Mouse (Mus musculus) lung, postnatal 4 days (tissue): ENCODE data around the gene Sdc1.

ENCODE experiments used
- DNase-seq, 2 experiments: peaks; one replicate each; pipeline ENCODE4 v3.0.0; 2021

Gene Sdc1

GRCm38 (mm10) chr12:8827014-8827715, 56.0 kb downstream of the Sdc1 start:
- DNase-seq: no peak

GRCm38 (mm10) chr12:8829032-8829660, 58.0 kb downstream of the Sdc1 start:
- DNase-seq: no peak

- no peak for DNase-seq
These were observed 58.5 kb downstream of the Sdc1 start for GRCm38 (mm10) chr12:8829661-8830040.

- DNase-seq: no peak
These were observed 60.0 kb downstream of the Sdc1 start for GRCm38 (mm10) chr12:8830967-8831635.

- DNase-seq: no peak
These were observed 60.6 kb downstream of the Sdc1 start for GRCm38 (mm10) chr12:8831710-8832109.

GRCm38 (mm10) chr12:8840782-8841325, 69.7 kb downstream of the Sdc1 start:
- no peak for DNase-seq

GRCm38 (mm10) chr12:8842725-8843124, 71.6 kb downstream of the Sdc1 start:
- DNase-seq: no peak
